Mouse (Mus musculus) hindbrain, postnatal 0 days (tissue): Measurements from ENCODE around the gene Adgrb3. TPM values are rescaled to one million over a fixed set of nuclear protein-coding genes. Genes with fewer than 3 reads are reported as not detected.
A peak's percentile ranks its signal among the peaks of the same experiment; 100 is the strongest.

ENCODE experiments used
- ATAC-seq: fragments of 200-750 bp; cut with Nextera tagmentation; 2 replicates; pipeline ENCODE4 v1.8.0; 2017; ENCODE audit warnings: mild to moderate bottlenecking, moderate TSS enrichment, moderate library complexity
- DNase-seq: peaks from one replicate; pipeline ENCODE4 v3.0.0-alpha.2; 2015; ENCODE audit warnings: low spot score
- H3K27ac ChIP-seq: fragments of 300-500 bp; sonication (generic); 2 replicates; pipeline ENCODE4 v1.5.1; 2014; ENCODE audit warnings: mild to moderate bottlenecking
- H3K27me3 ChIP-seq: fragments of 300-500 bp; sonication (generic); 2 replicates; pipeline ENCODE4 v1.6.1; 2014; ENCODE audit warnings: low read length, mixed read lengths; ENCODE audit not compliant: insufficient read depth
- H3K36me3 ChIP-seq: fragments of 300-500 bp; sonication (generic); 2 replicates; pipeline ENCODE4 v1.6.1; 2014; ENCODE audit warnings: low read length, mixed read lengths; ENCODE audit not compliant: insufficient read depth
- H3K4me1 ChIP-seq: fragments of 300-500 bp; sonication (generic); 2 replicates; pipeline ENCODE4 v1.6.1; 2014; ENCODE audit warnings: antibody characterized with exemption, low read length, mixed read lengths; ENCODE audit not compliant: insufficient read depth
- H3K4me2 ChIP-seq: fragments of 300-500 bp; sonication (generic); 2 replicates; pipeline ENCODE4 v1.6.1; 2014; ENCODE audit warnings: low read depth, mild to moderate bottlenecking, low read length, moderate library complexity, mixed read lengths
- H3K4me3 ChIP-seq: fragments of 300-500 bp; sonication (generic); 2 replicates; pipeline ENCODE4 v1.5.1; 2014; ENCODE audit warnings: low read length
- H3K9ac ChIP-seq: fragments of 300-500 bp; sonication (generic); replicated peaks from 2 replicates; pipeline ENCODE4 v1.6.1; 2014; ENCODE audit warnings: mild to moderate bottlenecking, low read length, moderate library complexity, mixed read lengths
- H3K9me3 ChIP-seq: fragments of 300-500 bp; sonication (generic); 2 replicates; pipeline ENCODE4 v1.6.1; 2016; ENCODE audit warnings: low read length, mixed read lengths
- CTCF ChIP-seq: IDR thresholded peaks from 2 replicates; pipeline ENCODE4 v1.5.1; 2016; ENCODE audit warnings: antibody characterized with exemption, control low read depth, low read depth
- WGBS: fragments of 180-500 bp; shearing (Covaris S2); extraction: QIAGEN DNeasy Blood & Tissue Kit; methylation state at CpG from one replicate; pipeline ENCODE4 v1.1.7; 2014; 5-methylcytosine and 5-hydroxymethylcytosine counted together
- polyA plus RNA-seq: library from polyadenylated mRNA; unstranded; fragments of >200 nt; fragmentation: Nextera tagmentation; extraction: Ambion mirVana; gene quantifications from 2 replicates; pipeline ENCODE4 v1.2.1, GENCODE M21; 2015
- total RNA-seq: library from RNA; depleted of rRNA; stranded (reverse); fragments of >200 nt; gene quantifications from 2 replicates; pipeline ENCODE4 v1.2.3, GENCODE M21; 2014

Adgrb3 gene
- total and polyA plus RNA-seq, 2 experiments from 2014 or later = 46.5 to 74.6 TPM

DNA sequence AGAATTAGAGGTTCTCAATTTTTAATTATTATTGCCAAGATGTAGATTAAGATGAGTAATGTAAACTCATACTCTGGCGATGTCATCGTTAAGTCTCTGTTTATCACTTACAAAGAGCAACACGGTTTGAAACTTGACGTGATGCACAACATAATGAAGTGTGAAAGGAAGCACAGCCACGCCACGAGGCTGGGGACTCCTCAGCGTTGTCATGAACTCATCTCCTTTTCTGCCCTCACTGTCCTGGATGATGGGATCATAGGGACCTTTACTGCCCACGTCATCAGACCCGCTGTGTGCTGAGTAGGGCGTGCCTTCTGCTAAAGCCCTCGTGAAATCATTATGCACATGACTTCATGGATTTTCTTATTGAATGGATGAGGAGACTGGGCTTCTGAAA lies 714.0 kb downstream of the Adgrb3 start:
- Histone ChIP-seq H3K4me3 (no peak overlapping the region), H3K9ac (no peak overlapping the region), H3K27me3 (no peaks in the 10 kb centered on the region), H3K36me3 (peaks cover 7% of the 10 kb centered on the region; the same call in 1 of the 2 replicates), H3K27ac (no peak overlapping the region), H3K4me1 (no peaks in the 10 kb centered on the region), H3K9me3 (no peaks in the 10 kb centered on the region), H3K4me2 (no peak overlapping the region)
- no peak for ATAC-seq
- no peak for DNase-seq
- TF ChIP-seq CTCF = no peak
- WGBS = 66% methylated on average over 11 of the region's 11 CpGs

DNA sequence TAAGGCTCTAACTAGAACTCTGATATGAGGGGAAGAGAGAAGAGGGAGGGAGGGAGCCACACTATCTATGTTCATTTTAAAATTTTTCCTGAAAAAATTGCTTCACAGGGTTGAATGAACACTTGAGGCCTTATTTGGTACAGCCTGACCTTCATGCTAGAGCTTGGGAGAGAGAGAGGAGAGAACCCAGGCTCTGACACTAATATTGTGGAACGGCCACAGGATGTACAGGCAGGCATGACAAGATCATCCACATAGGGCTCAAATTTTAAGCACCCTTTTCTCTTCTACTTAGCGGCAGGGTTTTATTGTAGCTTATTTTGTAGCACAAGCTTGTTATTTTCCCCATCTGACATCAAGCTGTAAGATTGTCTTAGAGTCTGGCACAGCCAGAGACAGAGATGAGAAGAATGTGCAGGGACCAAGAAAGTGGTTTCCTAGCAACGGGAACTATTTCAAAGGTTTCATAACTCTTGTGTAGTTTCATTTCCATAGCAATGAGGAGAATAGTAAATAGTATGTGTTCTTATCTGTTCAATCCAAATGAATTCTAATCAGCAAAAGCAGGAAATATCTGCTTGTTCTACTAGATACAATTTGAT lies 721.9 kb downstream of the Adgrb3 start:
- Histone ChIP-seq H3K4me1 (peaks cover 9% of the 10 kb centered on the region; the same call in 1 of the 2 replicates), H3K27me3 (no peaks in the 10 kb centered on the region)
- ATAC-seq = peak; percentile 72

DNA sequence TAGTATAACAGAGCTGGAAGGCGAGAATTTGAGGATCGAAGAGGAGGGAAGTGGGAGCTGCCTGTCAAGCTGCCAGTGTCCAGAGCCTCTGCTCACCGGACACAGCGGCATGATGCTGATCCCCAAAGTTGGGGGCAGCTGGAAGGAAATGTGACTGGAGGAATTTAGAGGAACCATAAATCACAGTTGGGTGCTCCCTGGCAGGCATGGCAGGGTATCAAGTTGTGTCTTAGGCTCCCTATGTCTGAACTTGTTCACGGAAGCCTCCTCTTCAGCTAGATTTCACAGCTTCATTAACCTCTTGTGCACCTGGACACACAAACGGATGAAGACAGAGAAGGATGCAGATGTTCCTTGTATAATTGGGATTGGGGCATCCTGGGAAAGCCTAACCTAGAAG lies 722.8 kb downstream of the Adgrb3 start:
- H3K27ac ChIP-seq = peak overlapping the region; percentile 32

More for the DNA sequence above, 721.9 kb downstream of the Adgrb3 start:
- peak; percentile 62 for DNase-seq
- H3K9ac ChIP-seq = no peak overlapping the region
- peak overlapping the region; percentile 32 for H3K27ac ChIP-seq
- no peak overlapping the region for H3K4me3 ChIP-seq
- H3K9me3 ChIP-seq = no peaks in the 10 kb centered on the region
- H3K36me3 ChIP-seq = peaks cover 7% of the 10 kb centered on the region; the same call in 1 of the 2 replicates
- 18% methylated on average over 3 of the region's 3 CpGs for WGBS
- H3K4me2 ChIP-seq = no peak overlapping the region
- no peak for TF ChIP-seq CTCF

DNA sequence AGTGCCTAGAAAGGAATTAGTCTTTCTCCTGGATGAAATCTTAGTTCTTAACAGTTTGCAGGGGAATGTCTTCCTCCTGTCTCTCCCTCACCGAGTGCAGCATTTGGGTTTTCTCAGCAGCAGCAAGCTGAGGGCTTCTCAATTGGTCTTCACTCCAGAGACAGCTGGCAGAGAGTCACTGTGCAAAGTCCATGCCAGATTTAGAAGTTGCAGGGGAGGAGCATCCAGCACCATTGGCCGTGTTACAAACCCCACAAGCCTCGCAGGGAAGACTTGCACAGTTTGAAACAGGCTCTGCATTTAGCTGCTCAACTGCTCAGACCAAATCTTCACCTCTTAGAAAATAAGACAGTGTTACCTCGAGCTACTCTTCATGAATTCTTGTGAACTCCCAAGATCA lies 724.1 kb downstream of the Adgrb3 start:
- 29% methylated on average over 4 of the region's 4 CpGs for WGBS
- H3K9ac ChIP-seq = no peak overlapping the region
- peaks cover 9% of the 10 kb centered on the region; the same call in 1 of the 2 replicates for H3K4me1 ChIP-seq

More for the DNA sequence above, 722.8 kb downstream of the Adgrb3 start:
- H3K4me3 ChIP-seq = no peak overlapping the region
- ATAC-seq = no peak
- no peak overlapping the region for H3K9ac ChIP-seq
- peaks cover 9% of the 10 kb centered on the region; the same call in 1 of the 2 replicates for H3K4me1 ChIP-seq
- H3K4me2 ChIP-seq = no peak overlapping the region
- H3K36me3 ChIP-seq = peaks cover 6% of the 10 kb centered on the region; the same call in 1 of the 2 replicates
- H3K9me3 ChIP-seq = no peaks in the 10 kb centered on the region
- DNase-seq = no peak
- TF ChIP-seq CTCF = no peak
- no peaks in the 10 kb centered on the region for H3K27me3 ChIP-seq
- WGBS = 53% methylated on average over 6 of the region's 6 CpGs

DNA sequence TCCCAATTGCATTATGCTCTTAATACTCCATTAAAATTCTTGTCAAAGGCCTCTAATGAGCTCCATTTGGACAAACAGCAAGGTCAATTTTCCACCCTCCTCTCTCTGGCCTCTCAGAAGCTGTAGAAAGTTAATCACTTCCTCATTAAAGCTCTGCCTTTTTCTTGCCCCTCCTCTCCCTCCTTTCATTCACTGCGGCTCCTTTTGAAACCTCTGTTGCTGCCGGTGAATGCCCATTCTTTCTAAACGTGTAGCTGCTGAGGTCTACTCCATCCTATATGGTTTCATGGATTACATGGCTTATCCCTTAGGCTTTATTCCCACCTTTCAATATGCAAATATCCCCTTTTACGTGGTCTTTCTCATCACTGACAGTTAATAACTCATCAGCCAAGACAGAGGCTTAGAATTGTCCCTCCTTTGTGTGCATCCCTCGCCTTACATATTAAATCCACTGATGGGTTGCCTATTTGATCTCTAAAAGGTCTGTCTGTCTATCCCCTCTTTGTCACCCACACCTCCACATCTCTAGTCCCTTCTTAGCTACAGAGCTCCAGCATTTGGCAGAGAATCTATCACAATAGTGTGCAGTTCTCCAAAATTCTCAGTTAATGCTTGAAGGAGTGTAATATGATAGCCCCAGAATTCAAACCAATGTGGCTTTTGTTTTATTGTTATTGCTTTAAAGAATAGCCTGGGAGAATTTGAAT lies 741.3 kb downstream of the Adgrb3 start:
- no peak overlapping the region for H3K4me2 ChIP-seq
- ATAC-seq (no peak), DNase-seq (no peak)
- no peak overlapping the region for H3K9ac ChIP-seq
- TF ChIP-seq CTCF = no peak
- no peaks in the 10 kb centered on the region for H3K27me3 ChIP-seq
- H3K4me3 ChIP-seq = no peak overlapping the region
- H3K9me3 ChIP-seq = no peaks in the 10 kb centered on the region
- WGBS = 20% methylated on average over 5 of the region's 5 CpGs
- H3K4me1 ChIP-seq = no peaks in the 10 kb centered on the region
- H3K36me3 ChIP-seq = no peaks in the 10 kb centered on the region
- 0 out of 2 replicates have a peak overlapping the region, but pooled peaks have one; percentile 9 for H3K27ac ChIP-seq

More for the DNA sequence above, 724.1 kb downstream of the Adgrb3 start:
- Histone ChIP-seq H3K27me3 (no peaks in the 10 kb centered on the region), H3K9me3 (no peaks in the 10 kb centered on the region), H3K4me3 (no peak overlapping the region), H3K36me3 (0 out of 2 replicates have a peak, but pooled peaks cover under 1% of the 10 kb centered on the region), H3K27ac (no peak overlapping the region), H3K4me2 (no peak overlapping the region)
- TF ChIP-seq CTCF = no peak
- peak; percentile 83 for ATAC-seq
- peak; percentile 85 for DNase-seq

DNA sequence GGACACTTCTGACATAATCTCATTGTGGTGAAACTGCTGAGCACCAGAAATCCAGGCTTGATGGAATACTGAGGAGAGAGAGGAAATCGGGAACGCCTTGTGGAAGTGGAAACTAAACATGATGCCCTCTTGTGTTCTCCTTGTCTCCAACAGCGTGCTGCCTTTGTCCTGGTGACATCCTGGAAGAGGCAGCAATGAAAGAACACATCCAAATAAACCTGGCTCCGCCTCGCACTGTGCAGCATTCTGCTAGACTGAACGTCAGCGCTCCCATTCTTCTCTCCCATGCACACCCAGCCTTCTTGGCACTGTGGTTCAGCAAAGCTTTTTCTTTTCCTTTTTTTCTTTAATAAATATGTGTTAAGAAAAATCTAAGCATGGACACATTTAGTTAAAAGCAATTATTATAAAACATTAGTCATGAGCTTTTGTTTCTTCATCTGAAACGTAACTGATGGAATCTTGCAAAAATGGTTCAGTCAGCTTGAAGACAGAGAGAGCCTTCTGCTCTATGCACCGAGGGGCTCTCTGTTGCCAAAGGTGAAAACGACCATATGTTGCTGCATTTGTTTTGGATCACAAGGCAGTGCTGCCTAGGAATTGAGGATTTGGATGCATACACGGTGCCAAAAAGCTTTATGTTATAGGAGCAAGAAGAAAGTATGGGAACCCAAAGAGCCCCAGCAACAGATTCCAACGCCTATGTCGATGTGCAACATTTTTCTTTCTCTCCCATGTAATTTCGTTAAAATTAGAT lies 743.7 kb downstream of the Adgrb3 start:
- peak; percentile 70 for DNase-seq
- H3K4me2 ChIP-seq = peak overlapping the region; percentile 19

More for the DNA sequence above, 743.7 kb downstream of the Adgrb3 start:
- peak; percentile 46; the same call in 1 of the 2 replicates for TF ChIP-seq CTCF
- H3K27ac ChIP-seq = peak overlapping the region; percentile 64
- peak; percentile 90 for ATAC-seq
- no peaks in the 10 kb centered on the region for H3K9me3 ChIP-seq
- 36% methylated on average over 14 of the region's 14 CpGs for WGBS
- H3K4me1 ChIP-seq = no peaks in the 10 kb centered on the region
- H3K27me3 ChIP-seq = no peaks in the 10 kb centered on the region
- H3K36me3 ChIP-seq = no peaks in the 10 kb centered on the region
- no peak overlapping the region for H3K9ac ChIP-seq
- no peak overlapping the region for H3K4me3 ChIP-seq
